Mouse (Mus musculus) CH12.LX (cell line): ENCODE data around the gene Ccdc93. TPM values are rescaled to one million over a fixed set of nuclear protein-coding genes. Genes with fewer than 3 reads are reported as not detected.

Experiments used
- DNase-seq: peaks from one replicate; pipeline ENCODE4 v3.0.0-alpha.2; 2013; ENCODE audit errors: extremely low read depth
- H3K27ac ChIP-seq: 2 replicates; pipeline ENCODE4 v1.5.1; 2012; ENCODE audit warnings: low read depth, mild to moderate bottlenecking, control low read depth, moderate library complexity; ENCODE audit not compliant: insufficient read depth
- H3K27me3 ChIP-seq: replicated peaks from 2 replicates; pipeline ENCODE3; 2012; ENCODE audit warnings: inconsistent platforms
- H3K36me3 ChIP-seq, 2 experiments: replicated peaks in 1 of 2; 2 replicates each; pipeline versions ENCODE3 to v1.6.1; 2012; ENCODE audit warnings: inconsistent platforms in 1 of 2, low read length in 1 of 2, mild to moderate bottlenecking in 1 of 2, mixed read lengths in 1 of 2, moderate library complexity in 1 of 2; ENCODE audit not compliant: control insufficient read depth in 1 of 2, insufficient read depth in 1 of 2
- H3K4me1 ChIP-seq, 2 experiments: 2 replicates each; pipeline ENCODE4 v1.6.1; 2012; ENCODE audit warnings: inconsistent platforms in 1 of 2, moderate library complexity in 1 of 2; ENCODE audit not compliant: insufficient read depth in 2 of 2, control insufficient read depth in 1 of 2
- H3K4me2 ChIP-seq: 2 replicates; pipeline ENCODE4 v1.6.1; 2012; ENCODE audit warnings: low read depth, mild to moderate bottlenecking, control low read depth; ENCODE audit not compliant: poor library complexity, insufficient read depth, severe bottlenecking
- H3K4me3 ChIP-seq, 3 experiments: fragments of 150-350 bp in 1 of 3; sonication (generic) in 1 of 3; replicated peaks in 1 of 3; 2 replicates each; pipeline versions ENCODE3 to v1.5.1; 2011 to 2012; ENCODE audit warnings: low read depth in 2 of 3, low read length in 2 of 3, mild to moderate bottlenecking in 2 of 3, moderate library complexity in 2 of 3, control low read depth in 1 of 3, improper control_type of control experiment in 1 of 3, inconsistent platforms in 1 of 3, mixed read lengths in 1 of 3; ENCODE audit not compliant: poor library complexity in 1 of 3
- H3K79me2 ChIP-seq: replicated peaks from 2 replicates; pipeline ENCODE4 v1.6.1; 2012; ENCODE audit warnings: mild to moderate bottlenecking, moderate library complexity; ENCODE audit not compliant: control insufficient read depth, poor library complexity, insufficient read depth, severe bottlenecking; ENCODE audit errors: extremely low read depth
- H3K9ac ChIP-seq: 2 replicates; pipeline ENCODE4 v1.6.1; 2012; ENCODE audit warnings: low read depth, mild to moderate bottlenecking, control low read depth, moderate library complexity; ENCODE audit not compliant: insufficient read depth
- H3K9me3 ChIP-seq: replicated peaks from 2 replicates; pipeline ENCODE3; 2012; ENCODE audit warnings: low read length, inconsistent platforms, mixed read lengths
- BHLHE40 ChIP-seq: IDR thresholded peaks from 2 replicates; pipeline ENCODE4 v1.6.1; 2011; ENCODE audit warnings: mild to moderate bottlenecking, low read depth, low read length, improper control_type of control experiment
- CHD2 ChIP-seq: IDR thresholded peaks from 2 replicates; pipeline ENCODE4 v1.6.1; 2011; ENCODE audit warnings: low read length, improper control_type of control experiment
- E2F4 ChIP-seq: IDR thresholded peaks from 2 replicates; pipeline ENCODE4 v1.6.1; 2011; ENCODE audit warnings: low read depth, low read length, improper control_type of control experiment; ENCODE audit not compliant: insufficient replicate concordance
- EP300 ChIP-seq: IDR thresholded peaks from 2 replicates; pipeline ENCODE4 v1.6.1; 2011; ENCODE audit warnings: low read length, improper control_type of control experiment
- ETS1 ChIP-seq: conservative IDR thresholded peaks from 2 replicates; pipeline ENCODE4 v1.6.1; 2012; ENCODE audit warnings: low read depth, mild to moderate bottlenecking, inconsistent platforms, low read length, improper control_type of control experiment, moderate library complexity
- GABPA ChIP-seq: IDR thresholded peaks from 2 replicates; pipeline ENCODE4 v1.6.1; 2012; ENCODE audit warnings: low read depth, low read length, improper control_type of control experiment, inconsistent platforms; ENCODE audit not compliant: insufficient replicate concordance
- HCFC1 ChIP-seq: IDR thresholded peaks from 2 replicates; pipeline ENCODE4 v1.6.1; 2012; ENCODE audit warnings: low read depth, mild to moderate bottlenecking, inconsistent platforms, low read length, improper control_type of control experiment
- JUND ChIP-seq: conservative IDR thresholded peaks from 2 replicates; pipeline ENCODE4 v1.6.1; 2011; ENCODE audit warnings: low read depth, low read length, improper control_type of control experiment
- KAT2A ChIP-seq: IDR thresholded peaks from 2 replicates; pipeline ENCODE4 v1.6.1; 2012; ENCODE audit warnings: low read length, improper control_type of control experiment, inconsistent platforms; ENCODE audit not compliant: insufficient replicate concordance
- MAFK ChIP-seq: IDR thresholded peaks from 2 replicates; pipeline ENCODE4 v1.6.1; 2011; ENCODE audit warnings: low read length, improper control_type of control experiment; ENCODE audit not compliant: insufficient replicate concordance
- MAX ChIP-seq: IDR thresholded peaks from 2 replicates; pipeline ENCODE4 v1.6.1; 2011; ENCODE audit warnings: low read length, improper control_type of control experiment
- MAZ ChIP-seq: IDR thresholded peaks from 2 replicates; pipeline ENCODE4 v1.6.1; 2012; ENCODE audit warnings: low read depth, mild to moderate bottlenecking, inconsistent platforms, low read length, improper control_type of control experiment, moderate library complexity
- MEF2A ChIP-seq: IDR thresholded peaks from 2 replicates; pipeline ENCODE4 v1.6.1; 2014; ENCODE audit warnings: low read depth, mild to moderate bottlenecking, inconsistent platforms, low read length, improper control_type of control experiment, borderline replicate concordance
- MXI1 ChIP-seq: IDR thresholded peaks from 2 replicates; pipeline ENCODE4 v1.6.1; 2011; ENCODE audit warnings: mild to moderate bottlenecking, low read depth, low read length, improper control_type of control experiment
- NRF1 ChIP-seq: IDR thresholded peaks from 2 replicates; pipeline ENCODE4 v1.6.1; 2014; ENCODE audit warnings: low read depth, mild to moderate bottlenecking, inconsistent platforms, low read length, improper control_type of control experiment, moderate library complexity
- POLR2A ChIP-seq: IDR thresholded peaks from 2 replicates; pipeline ENCODE4 v1.6.1; 2011; ENCODE audit warnings: low read depth, mild to moderate bottlenecking, improper control_type of control experiment, low read length
- POLR2AphosphoS2 ChIP-seq: IDR thresholded peaks from 2 replicates; pipeline ENCODE4 v1.6.1; 2011; ENCODE audit warnings: low read depth, low read length, improper control_type of control experiment
- RAD21 ChIP-seq: IDR thresholded peaks from 2 replicates; pipeline ENCODE4 v1.6.1; 2011; ENCODE audit warnings: low read depth, mild to moderate bottlenecking, low read length, improper control_type of control experiment, moderate library complexity
- RCOR1 ChIP-seq: conservative IDR thresholded peaks from 2 replicates; pipeline ENCODE4 v1.6.1; 2012; ENCODE audit warnings: low read depth, mild to moderate bottlenecking, inconsistent platforms, low read length, improper control_type of control experiment
- SIN3A ChIP-seq: IDR thresholded peaks from 2 replicates; pipeline ENCODE4 v1.6.1; 2012; ENCODE audit warnings: low read length, improper control_type of control experiment, inconsistent platforms
- SMC3 ChIP-seq: IDR thresholded peaks from 2 replicates; pipeline ENCODE4 v1.6.1; 2011; ENCODE audit warnings: low read depth, low read length, improper control_type of control experiment
- TBP ChIP-seq: conservative IDR thresholded peaks from 2 replicates; pipeline ENCODE4 v1.6.1; 2011; ENCODE audit warnings: low read depth, low read length, improper control_type of control experiment
- UBTF ChIP-seq: IDR thresholded peaks from 2 replicates; pipeline ENCODE4 v1.6.1; 2012; ENCODE audit warnings: low read depth, mild to moderate bottlenecking, inconsistent platforms, low read length, improper control_type of control experiment, moderate library complexity
- USF1 ChIP-seq: IDR thresholded peaks from 2 replicates; pipeline ENCODE4 v1.6.1; 2014; ENCODE audit warnings: low read depth, mild to moderate bottlenecking, inconsistent platforms, low read length, improper control_type of control experiment
- USF2 ChIP-seq: conservative IDR thresholded peaks from 2 replicates; pipeline ENCODE4 v1.6.1; 2011; ENCODE audit warnings: low read depth, low read length, improper control_type of control experiment
- ZC3H11A ChIP-seq: IDR thresholded peaks from 2 replicates; pipeline ENCODE4 v1.6.1; 2012; ENCODE audit warnings: low read depth, mild to moderate bottlenecking, inconsistent platforms, low read length, improper control_type of control experiment
- ZKSCAN1 ChIP-seq: IDR thresholded peaks from 2 replicates; pipeline ENCODE4 v1.6.1; 2012; ENCODE audit warnings: low read depth, inconsistent platforms, low read length, improper control_type of control experiment, borderline replicate concordance
- ZNF384 ChIP-seq: IDR thresholded peaks from 2 replicates; pipeline ENCODE4 v1.6.1; 2012; ENCODE audit warnings: low read depth, low read length, improper control_type of control experiment, inconsistent platforms
- dilution Hi-C: fragments of 300-500 bp; cut with MboI; formaldehyde crosslinking; loops from 2 replicates; pipeline ENCODE4 v1.14.3; 2020; ENCODE audit warnings: low sequenced_read_pairs; ENCODE audit not compliant: extremely low pct_unique_long_range_greater_than_20kb, extremely low pct_ligation_motif_present
- in situ Hi-C: fragments of 300-500 bp; cut with MboI; formaldehyde crosslinking; loops from 3 replicates; pipeline ENCODE4 v1.14.3; 2019; ENCODE audit warnings: low sequenced_read_pairs, low pct_ligation_motif_present, low pct_unique_long_range_greater_than_20kb, mixed read lengths
- polyA plus RNA-seq: library from polyadenylated mRNA; unstranded; fragments of >175 nt; gene quantifications from 2 replicates; pipeline ENCODE4 v1.2.1, GENCODE M21; 2012; ENCODE audit warnings: low read depth; ENCODE audit not compliant: insufficient read length
- total RNA-seq, 2 experiments: library from RNA; depleted of rRNA; stranded (reverse); fragments of 300-350 nt in 1 of 2; fragments of >200 nt in 1 of 2; gene quantifications; 2 replicates each; pipeline ENCODE4 v1.2.3; 2012 to 2014

Ccdc93 gene
- total and polyA plus RNA-seq, 3 experiments = 21.0 to 34.0 (median 23.7) TPM

DNA sequence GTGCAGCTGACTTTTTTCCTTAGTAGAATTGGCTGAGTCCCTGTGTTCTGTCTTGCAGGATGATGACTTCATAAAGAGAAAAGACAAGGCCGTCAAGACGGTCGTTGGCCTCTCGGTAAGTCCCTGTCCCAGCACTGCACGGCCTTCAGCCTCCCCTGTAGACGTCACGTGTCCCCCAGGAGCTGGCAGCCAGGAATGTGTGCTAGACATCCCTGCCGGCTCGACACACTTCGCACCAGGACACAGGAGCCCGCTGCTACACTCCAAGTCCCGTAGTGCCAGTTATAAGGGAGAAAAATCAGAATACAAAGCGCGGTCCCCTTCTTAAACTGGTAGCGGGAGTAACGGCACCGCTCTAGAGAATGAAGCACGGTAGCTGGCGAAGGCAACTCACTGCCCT, 17.3 kb downstream of the Ccdc93 start (continued):
- TF ChIP-seq SMC3 (no peak), ZNF384 (no peak)

DNA sequence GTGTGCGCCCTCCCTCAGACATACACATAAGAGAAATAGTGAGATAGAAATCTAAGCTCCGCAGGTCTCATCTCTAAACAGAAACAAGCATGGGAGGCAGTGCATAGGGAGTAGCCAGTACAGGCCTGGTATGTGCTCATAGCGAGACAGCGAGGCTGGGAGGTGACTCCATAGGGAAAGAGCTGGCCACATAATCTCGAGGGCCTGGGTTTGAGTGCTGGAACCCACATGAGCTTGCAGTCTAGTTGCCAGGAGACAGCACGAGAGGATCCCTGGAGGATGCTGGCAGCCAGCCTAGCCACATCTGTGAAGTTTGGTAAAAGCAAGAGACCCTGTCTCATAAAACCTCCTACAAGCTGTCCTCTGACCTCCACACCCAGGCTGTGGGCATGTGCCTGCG, 20.2 kb downstream of the Ccdc93 start:
- Histone ChIP-seq H3K9me3 (no peaks in the 10 kb centered on the region), H3K4me3 (no peak overlapping the region), H3K27ac (no peak overlapping the region), H3K27me3 (no peaks in the 10 kb centered on the region), H3K4me1 (peaks cover 0 to 13% of the 10 kb centered on the region in 2 experiments; a peak in 1 of 4 replicates), H3K9ac (no peak overlapping the region), H3K36me3 (peaks cover 59 to 97% of the 10 kb centered on the region in 2 experiments), H3K79me2 (no peaks in the 10 kb centered on the region), H3K4me2 (no peak overlapping the region)
- in situ Hi-C loops = no loop called here
- TF ChIP-seq SIN3A (no peak), MAZ (no peak), GABPA (no peak), ZC3H11A (no peak), UBTF (no peak), EP300 (no peak), CHD2 (no peak), RAD21 (no peak), MAFK (no peak), TBP (no peak), SMC3 (no peak), BHLHE40 (no peak), RCOR1 (no peak), ETS1 (no peak), MEF2A (no peak), NRF1 (no peak), JUND (no peak)
- dilution Hi-C loops = no loop called here
- DNase-seq = no peak

DNA sequence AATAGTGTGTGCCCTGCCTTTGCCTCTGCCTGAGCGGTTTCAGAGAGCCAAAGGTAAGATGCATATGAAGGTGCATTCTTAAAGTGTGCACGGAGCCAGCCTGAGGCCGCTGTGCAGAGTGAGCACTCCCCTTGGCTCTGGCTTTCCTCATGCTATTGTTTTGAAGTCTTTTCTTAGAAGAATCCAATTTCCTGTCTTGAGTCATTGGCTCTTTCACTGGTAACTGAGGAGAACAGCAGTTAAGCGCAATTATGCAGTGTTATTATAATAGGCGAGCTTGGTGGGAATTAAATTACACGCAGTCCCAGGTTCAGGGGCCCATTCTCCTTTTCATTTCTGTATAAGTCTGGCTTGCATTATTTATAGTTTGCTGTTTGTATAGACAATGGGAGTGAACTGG, 21.6 kb downstream of the Ccdc93 start:
- TF ChIP-seq MAFK (no peak), ZNF384 (no peak), HCFC1 (no peak), KAT2A (no peak), MXI1 (no peak), ZKSCAN1 (no peak), GABPA (no peak), POLR2AphosphoS2 (no peak), ETS1 (no peak), SMC3 (no peak), RAD21 (no peak), E2F4 (no peak), POLR2A (no peak), USF2 (no peak), UBTF (no peak), ZC3H11A (no peak), USF1 (no peak), MAX (no peak)
- Histone ChIP-seq H3K9me3 (no peaks in the 10 kb centered on the region), H3K27ac (no peak overlapping the region), H3K4me2 (no peak overlapping the region), H3K27me3 (no peaks in the 10 kb centered on the region), H3K4me1 (peaks cover 0 to 13% of the 10 kb centered on the region in 2 experiments; a peak in 1 of 4 replicates), H3K79me2 (no peaks in the 10 kb centered on the region), H3K4me3 (no peak overlapping the region), H3K9ac (no peak overlapping the region), H3K36me3 (peaks cover 55 to 95% of the 10 kb centered on the region in 2 experiments)
- no peak for DNase-seq
- in situ Hi-C loops = no loop called here
- dilution Hi-C loops = no loop called here
